Mouse (Mus musculus) embryonic facial prominence, embryonic 13.5 days (tissue): ENCODE data around the gene N4bp2l1. TPM values are rescaled to one million over a fixed set of nuclear protein-coding genes. Genes with fewer than 3 reads are reported as not detected.
A peak's percentile ranks its signal among the peaks of the same experiment; 100 is the strongest.

Experiments
- ATAC-seq: fragments of 200-750 bp; cut with Nextera tagmentation; 2 replicates; pipeline ENCODE4 v1.8.0; 2017; ENCODE audit warnings: low read depth; ENCODE audit not compliant: insufficient number of reproducible peaks, insufficient read depth, low FRiP score, low TSS enrichment
- H3K27ac ChIP-seq: fragments of 300-500 bp; sonication (generic); 2 replicates; pipeline ENCODE4 v1.5.1; 2015; ENCODE audit warnings: moderate library complexity, mild to moderate bottlenecking, inconsistent platforms
- H3K27me3 ChIP-seq: fragments of 300-500 bp; sonication (generic); 2 replicates; pipeline ENCODE4 v1.6.1; 2015; ENCODE audit warnings: mild to moderate bottlenecking, inconsistent platforms
- H3K36me3 ChIP-seq: fragments of 300-500 bp; sonication (generic); 2 replicates; pipeline ENCODE4 v1.6.1; 2015; ENCODE audit warnings: mild to moderate bottlenecking, inconsistent platforms
- H3K4me1 ChIP-seq: fragments of 300-500 bp; sonication (generic); 2 replicates; pipeline ENCODE4 v1.6.1; 2015; ENCODE audit warnings: inconsistent platforms
- H3K4me2 ChIP-seq: fragments of 300-500 bp; sonication (generic); 2 replicates; pipeline ENCODE4 v1.6.1; 2015; ENCODE audit warnings: moderate library complexity, mild to moderate bottlenecking, inconsistent platforms
- H3K4me3 ChIP-seq: fragments of 300-500 bp; sonication (generic); 2 replicates; pipeline ENCODE4 v1.5.1; 2015; ENCODE audit warnings: mild to moderate bottlenecking, inconsistent platforms
- H3K9ac ChIP-seq: fragments of 300-500 bp; sonication (generic); 2 replicates; pipeline ENCODE4 v1.6.1; 2015; ENCODE audit warnings: mild to moderate bottlenecking, inconsistent platforms
- H3K9me3 ChIP-seq: fragments of 300-500 bp; sonication (generic); 2 replicates; pipeline ENCODE4 v1.6.1; 2016; ENCODE audit warnings: inconsistent platforms
- WGBS: fragments of 180-500 bp; shearing (Covaris S2); methylation state at CpG from one replicate; pipeline ENCODE4 v1.1.7; 2015; ENCODE audit warnings: mixed read lengths; 5-methylcytosine and 5-hydroxymethylcytosine counted together
- polyA plus RNA-seq: library from polyadenylated mRNA; unstranded; fragments of >200 nt; fragmentation: Nextera tagmentation; extraction: Ambion mirVana; gene quantifications from 2 replicates; pipeline ENCODE4 v1.2.1, GENCODE M21; 2015

N4bp2l1 gene
- polyA plus RNA-seq, 1 experiment from 2014 or later = 4.9 TPM

- H3K4me2 ChIP-seq = no peak overlapping the region
- peaks cover 52% of the 10 kb centered on the region for H3K36me3 ChIP-seq
- H3K4me3 ChIP-seq = no peak overlapping the region
- no peaks in the 10 kb centered on the region for H3K4me1 ChIP-seq
- no peaks in the 10 kb centered on the region for H3K27me3 ChIP-seq
- no peak overlapping the region for H3K9ac ChIP-seq
- H3K9me3 ChIP-seq = no peaks in the 10 kb centered on the region
- H3K27ac ChIP-seq = no peak overlapping the region
- ATAC-seq = no peak
- WGBS = 64% methylated on average over 3 of the region's 3 CpGs
Observed at GRCm38 (mm10) chr5:150551637-150552036, 45.4 kb downstream of the N4bp2l1 start.

GRCm38 (mm10) chr5:150543184-150543583 is 53.8 kb downstream of the N4bp2l1 start:
- ATAC-seq = no peak
- Histone ChIP-seq H3K9ac (no peak overlapping the region), H3K27me3 (no peaks in the 10 kb centered on the region), H3K4me1 (no peaks in the 10 kb centered on the region), H3K27ac (no peak overlapping the region), H3K4me2 (no peak overlapping the region), H3K36me3 (peaks cover 29% of the 10 kb centered on the region), H3K9me3 (no peaks in the 10 kb centered on the region), H3K4me3 (no peak overlapping the region)
- WGBS = 94% methylated on average over 2 of the region's 2 CpGs

- 98% methylated on average over 1 of the region's 1 CpGs for WGBS
- no peak for ATAC-seq
- H3K27me3 ChIP-seq = no peaks in the 10 kb centered on the region
- no peak overlapping the region for H3K9ac ChIP-seq
- peaks cover 44% of the 10 kb centered on the region for H3K36me3 ChIP-seq
- no peak overlapping the region for H3K4me2 ChIP-seq
- no peaks in the 10 kb centered on the region for H3K9me3 ChIP-seq
- H3K4me1 ChIP-seq = no peaks in the 10 kb centered on the region
- H3K4me3 ChIP-seq = no peak overlapping the region
- H3K27ac ChIP-seq = no peak overlapping the region
Observed at GRCm38 (mm10) chr5:150541302-150541701, 55.7 kb downstream of the N4bp2l1 start.

GRCm38 (mm10) chr5:150525239-150525638 is 71.7 kb downstream of the N4bp2l1 start:
- H3K4me1 ChIP-seq = peaks cover 13% of the 10 kb centered on the region
- peaks cover 1% of the 10 kb centered on the region; the same call in 1 of the 2 replicates for H3K36me3 ChIP-seq
- WGBS = 92% methylated on average over 2 of the region's 2 CpGs
- no peak overlapping the region for H3K4me2 ChIP-seq
- no peak for ATAC-seq
- H3K4me3 ChIP-seq = no peak overlapping the region
- H3K9me3 ChIP-seq = no peaks in the 10 kb centered on the region
- H3K9ac ChIP-seq = no peak overlapping the region
- H3K27ac ChIP-seq = no peak overlapping the region
- H3K27me3 ChIP-seq = no peaks in the 10 kb centered on the region

GRCm38 (mm10) chr5:150522867-150523234 is 74.1 kb downstream of the N4bp2l1 start:
- Histone ChIP-seq H3K27ac (peak overlapping the region; percentile 77), H3K4me3 (peak overlapping the region; percentile 76), H3K27me3 (no peaks in the 10 kb centered on the region), H3K4me2 (peak overlapping the region; percentile 70), H3K9me3 (no peaks in the 10 kb centered on the region), H3K4me1 (peaks cover 13% of the 10 kb centered on the region), H3K9ac (peak overlapping the region; percentile 92), H3K36me3 (no peaks in the 10 kb centered on the region)
- 7% methylated on average over 11 of the region's 11 CpGs for WGBS
- no peak for ATAC-seq

GRCm38 (mm10) chr5:150521937-150522866 is 74.8 kb downstream of the N4bp2l1 start, which contains the start of gene Brca2:
Gene Brca2 (plus strand): TSS chr5:150522630.
- H3K4me1 ChIP-seq = peaks cover 13% of the 10 kb centered on the region
- ATAC-seq = peak; percentile 88
- H3K9me3 ChIP-seq = no peaks in the 10 kb centered on the region
- peak within 1 kb of the TSS; percentile 76 for H3K4me3 ChIP-seq
- 5% methylated on average over 63 of the region's 63 CpGs for WGBS
- peak within 1 kb of the TSS; percentile 70 for H3K4me2 ChIP-seq
- H3K27me3 ChIP-seq = no peaks in the 10 kb centered on the region
- H3K27ac ChIP-seq = peak within 1 kb of the TSS; percentile 77
- no peaks in the 10 kb centered on the region for H3K36me3 ChIP-seq
- H3K9ac ChIP-seq = peak within 1 kb of the TSS; percentile 92

Other genes with a start within 250 kb of the N4bp2l1 start
- gene Zar1l, start 79.0 kb downstream of the N4bp2l1 start, polyA plus RNA-seq = not detected in 2 replicates
- gene Brca2, start 74.6 kb downstream of the N4bp2l1 start, polyA plus RNA-seq = 23.2 and 29.3 TPM in 2 replicates
- 43.0 and 46.0 TPM in 2 replicates for gene N4bp2l2, start 69.0 kb upstream of the N4bp2l1 start, polyA plus RNA-seq
- 39.6 and 42.7 TPM in 2 replicates for gene Pds5b, start 76.6 kb upstream of the N4bp2l1 start, polyA plus RNA-seq